Mouse (Mus musculus): ENCODE data around the gene Rnf7. TPM values are rescaled to one million over a fixed set of nuclear protein-coding genes. Genes with fewer than 3 reads are reported as not detected.
A peak's percentile ranks its signal among the peaks of the same experiment; 100 is the strongest.
"Not testable (repeated sequence)": the region's sequence is repeated elsewhere in the genome, so short reads cannot be mapped to it uniquely, and the experiment has no call there.

Gene Rnf7
- 56.0 and 59.1 TPM in 2 replicates for polyA plus RNA-seq (2015; fragmentation: Nextera tagmentation; extraction: Ambion mirVana)

DNA sequence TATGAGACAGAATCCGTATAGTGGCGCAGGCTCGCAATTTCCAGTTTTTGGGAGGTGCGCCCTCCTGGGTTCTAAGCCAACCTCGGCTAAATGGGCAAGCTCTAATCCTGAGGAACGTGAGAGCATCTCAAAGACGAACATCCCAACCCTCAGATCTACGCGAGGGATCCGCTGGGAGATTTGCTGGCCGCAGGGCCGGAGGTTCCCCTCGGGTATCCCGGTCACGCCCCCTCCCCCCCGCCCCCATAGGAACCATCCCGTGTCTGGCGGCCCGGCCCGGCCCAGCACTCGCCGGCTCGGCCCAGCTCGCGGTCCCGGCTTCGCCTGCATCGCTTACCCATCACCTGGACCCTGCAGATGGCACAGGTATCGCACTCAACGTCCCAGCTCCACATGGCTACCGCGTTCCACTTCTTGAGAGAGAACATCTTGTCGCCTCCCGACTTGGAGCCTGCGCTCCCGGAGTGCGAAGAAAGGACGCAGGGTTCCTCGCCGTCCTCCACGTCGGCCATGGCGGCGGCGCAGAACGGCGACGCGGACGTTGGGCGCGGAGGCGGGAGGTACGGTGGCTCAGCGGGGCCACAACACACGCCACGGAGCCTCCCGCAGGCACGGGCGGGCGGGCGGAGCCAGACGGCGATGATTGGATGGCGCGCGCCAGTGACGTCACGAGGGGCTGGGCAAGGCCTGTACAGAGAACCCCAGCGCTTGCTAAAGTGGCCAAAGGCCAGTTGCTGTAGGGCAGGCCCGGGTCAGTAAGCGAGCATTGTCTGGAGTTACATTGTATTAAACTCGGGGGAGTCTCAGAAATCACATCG lies at the start of gene Rnf7:
TSS of gene Rnf7 (minus strand) at position 605 of the 818 bp plus-strand sequence.
- Histone ChIP-seq H3K27ac (replicated peaks) (peak within 1 kb of the TSS; percentile 74), H3K9me3 (replicated peaks) (no peaks in the 10 kb centered on the region), H3K4me2 (peak within 1 kb of the TSS; percentile 81), H3K4me3 (replicated peaks) (peak within 1 kb of the TSS; percentile 73), H3K36me3 (replicated peaks) (0 out of 2 replicates have a peak, but pooled peaks cover 14% of the 10 kb centered on the region), H3K9ac (peak within 1 kb of the TSS; percentile 68), H3K27me3 (no peaks in the 10 kb centered on the region), H3K4me1 (replicated peaks) (peaks cover 28% of the 10 kb centered on the region)
- peak; percentile 97 for ATAC-seq (ENCODE audit: insufficient read depth)
- WGBS (ENCODE audit: insufficient replicate concordance), result under 1% methylated on average over 74 of the region's 74 CpGs

DNA sequence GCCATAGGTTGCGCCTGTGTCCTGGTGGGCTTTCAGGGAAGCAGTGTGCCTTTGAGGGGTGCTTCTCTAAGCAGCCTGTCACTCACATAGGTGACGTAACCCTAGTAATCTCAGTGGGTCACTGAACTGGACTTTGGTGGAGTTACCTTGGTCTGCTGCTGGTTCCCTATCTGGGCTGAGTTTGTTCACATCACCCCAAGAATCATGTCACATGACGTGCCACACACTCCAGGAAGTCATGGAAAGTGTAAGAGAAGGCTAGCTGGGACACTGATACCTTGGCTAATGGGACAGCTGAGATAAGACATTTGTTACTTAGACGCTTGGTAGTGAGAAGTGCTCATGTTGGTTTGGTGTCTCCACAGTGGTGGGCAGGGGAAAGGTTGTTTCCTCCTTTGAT lies 47.5 kb upstream of the Rnf7 start:
- Histone ChIP-seq H3K9me3 (replicated peaks) (no peaks in the 10 kb centered on the region), H3K27me3 (no peaks in the 10 kb centered on the region), H3K36me3 (replicated peaks) (no peaks in the 10 kb centered on the region), H3K9ac (no peak overlapping the region), H3K4me3 (replicated peaks) (no peak overlapping the region), H3K27ac (replicated peaks) (no peak overlapping the region), H3K4me1 (replicated peaks) (no peaks in the 10 kb centered on the region; the same call in 1 of the 2 replicates), H3K4me2 (no peak overlapping the region)
- WGBS (ENCODE audit: insufficient replicate concordance), result 43% methylated on average over 4 of the region's 4 CpGs
- no peak for ATAC-seq (ENCODE audit: insufficient read depth)

DNA sequence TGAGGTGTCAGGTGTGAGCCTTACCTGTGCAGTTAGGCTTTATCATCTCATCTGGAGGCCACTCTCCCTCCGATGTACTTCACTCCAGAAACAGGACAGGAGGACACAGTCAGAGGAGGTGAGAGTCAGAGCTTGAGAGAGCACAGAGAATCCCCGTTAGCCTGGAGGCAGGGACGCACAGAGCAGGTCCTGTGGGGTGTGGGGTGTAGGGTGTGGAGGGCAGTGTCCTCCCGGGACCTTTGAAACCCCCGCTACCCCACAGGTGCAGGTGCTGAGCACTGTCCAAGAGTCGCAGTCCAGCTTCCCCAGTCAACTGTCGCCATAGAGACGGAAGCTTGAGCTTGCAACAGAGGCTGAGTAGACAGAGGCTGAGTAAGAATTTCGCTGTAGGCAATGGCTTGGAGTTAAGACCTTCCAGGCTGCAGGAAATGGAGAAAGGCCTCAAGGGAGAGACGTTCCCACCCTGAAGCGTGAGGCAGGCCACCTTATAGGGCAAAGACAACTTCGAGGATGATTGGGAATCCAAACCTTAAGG lies 46.6 kb upstream of the Rnf7 start, which contains the start of gene Gm28729:
TSS of gene Gm28729 (minus strand) at position 293 of the 535 bp plus-strand sequence.
- no peak within 1 kb of the TSS for H3K9ac ChIP-seq
- no peaks in the 10 kb centered on the region for H3K9me3 ChIP-seq (replicated peaks)
- H3K27me3 ChIP-seq, result no peaks in the 10 kb centered on the region
- H3K27ac ChIP-seq (replicated peaks), result no peak within 1 kb of the TSS
- no peak within 1 kb of the TSS for H3K4me3 ChIP-seq (replicated peaks)
- H3K4me2 ChIP-seq, result no peak within 1 kb of the TSS
- WGBS (ENCODE audit: insufficient replicate concordance), result 45% methylated on average over 12 of the region's 12 CpGs
- no peaks in the 10 kb centered on the region; the same call in 1 of the 2 replicates for H3K4me1 ChIP-seq (replicated peaks)
- no peaks in the 10 kb centered on the region for H3K36me3 ChIP-seq (replicated peaks)
- no peak for ATAC-seq (ENCODE audit: insufficient read depth)

DNA sequence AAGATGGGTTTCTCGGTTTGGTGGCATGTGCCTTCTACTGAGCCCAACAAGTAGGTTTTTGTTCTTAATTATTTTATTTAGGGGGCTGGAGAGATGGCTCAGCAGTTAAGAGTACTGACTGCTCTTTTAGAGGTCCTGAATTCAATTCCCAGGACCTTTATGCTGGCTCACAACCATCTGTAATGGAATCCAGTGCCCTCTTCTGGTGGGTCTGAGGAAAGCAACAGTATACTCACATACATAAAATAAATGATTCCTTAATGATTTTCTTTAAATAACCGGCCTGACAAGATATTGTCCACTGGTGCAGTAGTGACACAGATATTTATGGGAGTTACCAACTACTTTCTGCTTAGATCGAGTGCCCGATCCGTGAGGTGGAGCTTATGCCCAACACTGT lies 44.7 kb upstream of the Rnf7 start:
- no peaks in the 10 kb centered on the region for H3K27me3 ChIP-seq
- H3K27ac ChIP-seq (replicated peaks), result no peak overlapping the region
- no peaks in the 10 kb centered on the region; the same call in 1 of the 2 replicates for H3K4me1 ChIP-seq (replicated peaks)
- ATAC-seq (ENCODE audit: insufficient read depth), result no peak
- H3K9ac ChIP-seq, result no peak overlapping the region
- no peak overlapping the region for H3K4me2 ChIP-seq
- H3K36me3 ChIP-seq (replicated peaks), result no peaks in the 10 kb centered on the region
- no peaks in the 10 kb centered on the region for H3K9me3 ChIP-seq (replicated peaks)
- H3K4me3 ChIP-seq (replicated peaks), result no peak overlapping the region
- WGBS (ENCODE audit: insufficient replicate concordance), result 73% methylated on average over 5 of the region's 5 CpGs

DNA sequence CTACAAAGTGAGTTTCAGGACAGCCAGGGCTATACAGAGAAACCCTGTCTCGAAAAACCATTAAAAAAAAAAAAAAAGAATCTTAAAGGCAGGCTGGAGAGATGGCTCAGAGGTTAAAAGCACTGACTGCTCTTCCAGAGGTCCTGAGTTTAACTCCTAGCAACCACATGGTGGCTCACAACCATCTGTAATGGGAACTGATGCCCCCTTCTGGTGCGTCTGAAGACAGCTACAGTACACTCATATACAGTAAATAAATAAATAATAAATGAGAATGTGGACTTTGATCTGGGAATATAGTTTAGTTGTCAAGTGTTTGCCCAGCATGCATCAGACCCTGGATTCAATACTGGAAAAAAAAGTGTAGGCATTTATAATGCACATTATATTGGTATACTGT lies 43.1 kb upstream of the Rnf7 start:
- not testable (repeated sequence) for H3K36me3 ChIP-seq (replicated peaks); H3K27ac ChIP-seq (replicated peaks); H3K27me3 ChIP-seq; H3K4me2 ChIP-seq; H3K9me3 ChIP-seq (replicated peaks); ATAC-seq (ENCODE audit: insufficient read depth); H3K4me1 ChIP-seq (replicated peaks); H3K9ac ChIP-seq; H3K4me3 ChIP-seq (replicated peaks)
- WGBS (ENCODE audit: insufficient replicate concordance), result 61% methylated on average over 2 of the region's 2 CpGs

DNA sequence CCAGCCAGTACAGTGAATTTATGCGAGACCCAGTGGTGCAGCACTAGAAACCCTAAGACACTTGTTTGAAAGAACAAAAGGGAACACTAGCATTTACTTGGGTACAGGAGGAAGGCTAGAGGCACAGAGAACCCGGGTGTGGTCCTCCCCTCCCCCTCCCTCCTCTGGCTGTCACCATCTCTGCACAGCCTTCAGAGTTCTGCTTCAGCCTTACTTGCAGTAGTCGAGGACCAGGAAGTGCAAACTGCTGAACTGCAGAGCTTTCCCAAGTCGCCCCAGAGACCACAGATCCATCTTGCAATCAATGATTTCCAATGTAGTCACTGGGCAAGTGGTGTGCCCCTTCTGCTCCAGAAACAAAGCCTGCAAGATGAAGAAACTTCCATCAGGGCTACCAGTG lies 39.0 kb upstream of the Rnf7 start:
- WGBS (ENCODE audit: insufficient replicate concordance), result 23% methylated on average over 4 of the region's 4 CpGs
- Histone ChIP-seq H3K27ac (replicated peaks) (no peak overlapping the region), H3K27me3 (no peaks in the 10 kb centered on the region), H3K4me3 (replicated peaks) (no peak overlapping the region), H3K4me1 (replicated peaks) (peaks cover 28% of the 10 kb centered on the region), H3K9ac (no peak overlapping the region), H3K4me2 (no peak overlapping the region), H3K9me3 (replicated peaks) (no peaks in the 10 kb centered on the region), H3K36me3 (replicated peaks) (no peaks in the 10 kb centered on the region)
- 0 out of 2 replicates have a peak, but pooled peaks have one; percentile 56 for ATAC-seq (ENCODE audit: insufficient read depth)

DNA sequence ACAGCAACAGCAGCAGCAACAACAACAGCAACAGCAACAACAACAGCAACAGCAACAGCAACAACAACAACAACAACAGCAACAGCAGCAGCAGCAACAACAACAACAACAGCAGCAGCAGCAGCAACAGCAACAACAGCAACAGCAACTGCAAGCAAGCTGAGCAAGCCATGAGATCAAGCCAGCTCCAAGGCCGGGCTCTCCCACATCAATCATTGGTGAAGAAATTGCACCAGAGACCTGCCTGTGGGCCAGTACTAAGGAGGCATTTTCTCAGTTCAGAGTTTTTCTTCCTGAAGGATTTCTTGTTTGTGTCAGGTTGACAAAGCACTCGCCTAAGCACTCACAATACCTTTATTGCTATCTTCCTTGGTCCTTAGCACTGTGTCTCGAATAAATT lies 38.3 kb upstream of the Rnf7 start:
- H3K4me2 ChIP-seq, result no peak overlapping the region
- H3K4me1 ChIP-seq (replicated peaks), result peaks cover 28% of the 10 kb centered on the region
- H3K9me3 ChIP-seq (replicated peaks), result no peaks in the 10 kb centered on the region
- no peaks in the 10 kb centered on the region for H3K36me3 ChIP-seq (replicated peaks)
- 53% methylated on average over 3 of the region's 3 CpGs for WGBS (ENCODE audit: insufficient replicate concordance)
- H3K27ac ChIP-seq (replicated peaks), result no peak overlapping the region
- ATAC-seq (ENCODE audit: insufficient read depth), result no peak
- no peak overlapping the region for H3K4me3 ChIP-seq (replicated peaks)
- H3K9ac ChIP-seq, result no peak overlapping the region
- no peaks in the 10 kb centered on the region for H3K27me3 ChIP-seq

DNA sequence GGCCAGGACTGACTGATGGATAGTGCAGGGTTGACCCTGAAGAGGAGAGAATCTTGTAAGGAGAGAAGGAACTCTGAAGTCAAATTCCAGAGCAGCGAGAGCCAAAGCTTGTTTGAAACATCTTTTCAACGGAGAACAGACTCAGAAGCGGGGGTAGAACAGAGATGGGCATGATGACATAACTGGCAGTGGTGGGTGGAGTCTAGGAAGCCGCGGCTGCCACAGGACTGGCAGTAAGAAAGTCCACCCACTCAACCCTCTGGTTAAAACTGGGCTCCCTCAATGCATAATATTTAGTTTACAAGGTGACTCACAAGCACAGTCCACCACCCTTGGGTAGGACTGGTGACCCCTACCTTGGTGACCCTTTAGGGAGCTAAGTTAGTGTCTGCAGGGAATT lies 37.3 kb upstream of the Rnf7 start:
- H3K27me3 ChIP-seq, result no peaks in the 10 kb centered on the region
- ATAC-seq (ENCODE audit: insufficient read depth), result no peak
- H3K9me3 ChIP-seq (replicated peaks), result no peaks in the 10 kb centered on the region
- no peak overlapping the region for H3K4me2 ChIP-seq
- H3K4me3 ChIP-seq (replicated peaks), result no peak overlapping the region
- H3K36me3 ChIP-seq (replicated peaks), result no peaks in the 10 kb centered on the region
- peaks cover 28% of the 10 kb centered on the region for H3K4me1 ChIP-seq (replicated peaks)
- H3K9ac ChIP-seq, result no peak overlapping the region
- H3K27ac ChIP-seq (replicated peaks), result no peak overlapping the region
- WGBS (ENCODE audit: insufficient replicate concordance), result 56% methylated on average over 5 of the region's 5 CpGs

DNA sequence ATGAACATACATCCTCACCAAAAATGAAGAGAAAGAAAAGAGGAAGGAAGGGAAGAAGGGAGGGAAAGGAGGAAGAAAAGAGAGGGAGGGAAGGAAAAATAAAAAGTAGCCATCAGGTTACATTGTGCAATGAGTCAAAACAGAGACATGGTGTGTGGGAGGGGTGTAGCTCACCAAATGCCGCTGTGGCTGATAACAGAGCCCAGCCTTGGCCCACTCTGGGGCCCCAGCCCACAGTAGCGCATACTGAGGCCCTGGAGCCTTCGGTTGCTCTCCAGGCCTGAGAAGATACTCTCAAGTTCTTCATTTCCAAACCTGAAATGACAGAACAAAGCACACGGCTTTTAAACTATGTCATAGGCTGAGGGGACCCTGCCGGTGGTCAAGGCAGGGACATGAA lies 35.8 kb upstream of the Rnf7 start:
- Histone ChIP-seq H3K36me3 (replicated peaks) (no peaks in the 10 kb centered on the region), H3K4me2 (peak overlapping the region; percentile 42), H3K9ac (no peak overlapping the region), H3K27ac (replicated peaks) (no peak overlapping the region), H3K4me1 (replicated peaks) (peaks cover 28% of the 10 kb centered on the region), H3K9me3 (replicated peaks) (no peaks in the 10 kb centered on the region), H3K4me3 (replicated peaks) (no peak overlapping the region), H3K27me3 (no peaks in the 10 kb centered on the region)
- 9% methylated on average over 5 of the region's 5 CpGs for WGBS (ENCODE audit: insufficient replicate concordance)
- peak; percentile 71 for ATAC-seq (ENCODE audit: insufficient read depth)

DNA sequence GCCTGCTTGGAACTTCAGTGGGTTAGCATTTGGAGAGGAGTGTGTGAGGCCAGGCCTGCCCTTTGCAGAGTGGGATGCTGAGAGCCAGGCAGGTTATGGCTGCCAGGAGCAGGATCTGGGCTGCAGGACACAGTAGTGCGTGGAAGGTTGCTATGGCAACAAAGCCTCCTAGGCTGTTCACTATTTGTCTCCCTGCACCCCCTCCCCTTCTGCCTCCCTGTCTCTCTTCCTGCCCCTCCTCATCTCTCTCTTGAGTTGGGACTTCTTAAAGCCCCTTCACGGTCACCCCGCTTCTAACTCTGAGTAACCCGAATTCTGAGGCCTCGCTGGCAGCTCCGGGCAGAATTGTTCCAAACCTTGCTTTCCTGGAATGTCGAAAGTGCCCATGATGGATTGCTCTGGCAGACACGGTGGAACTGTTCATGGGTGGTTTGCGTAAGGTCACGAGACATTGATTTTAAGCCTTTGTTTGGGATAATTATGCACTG lies 27.6 kb upstream of the Rnf7 start:
- Histone ChIP-seq H3K4me1 (replicated peaks) (no peaks in the 10 kb centered on the region), H3K36me3 (replicated peaks) (no peaks in the 10 kb centered on the region), H3K4me2 (no peak overlapping the region), H3K27me3 (no peaks in the 10 kb centered on the region), H3K27ac (replicated peaks) (no peak overlapping the region), H3K9me3 (replicated peaks) (no peaks in the 10 kb centered on the region), H3K4me3 (replicated peaks) (no peak overlapping the region), H3K9ac (no peak overlapping the region)
- WGBS (ENCODE audit: insufficient replicate concordance), result 42% methylated on average over 10 of the region's 10 CpGs
- ATAC-seq (ENCODE audit: insufficient read depth), result no peak

DNA sequence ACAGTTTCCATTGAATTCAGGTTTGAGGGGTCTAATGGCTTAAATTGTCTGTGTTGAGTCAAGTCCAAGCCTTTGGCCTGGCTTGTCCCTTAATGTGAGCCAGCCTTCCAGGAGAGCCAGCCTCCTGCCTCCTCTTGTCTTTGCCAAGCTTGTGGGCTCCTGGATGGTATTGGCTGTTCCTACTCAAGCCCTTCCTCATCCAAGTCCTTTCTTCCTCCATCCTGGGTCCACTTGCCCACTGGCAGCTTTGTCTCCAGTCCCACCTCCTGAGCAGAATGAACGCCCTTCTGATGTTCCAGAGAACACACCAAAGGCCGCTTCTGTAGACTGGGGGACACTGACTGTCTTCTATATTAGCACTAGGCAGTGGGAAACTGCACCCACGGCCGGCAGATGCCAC lies 26.7 kb upstream of the Rnf7 start:
- Histone ChIP-seq H3K4me3 (replicated peaks) (no peak overlapping the region), H3K36me3 (replicated peaks) (no peaks in the 10 kb centered on the region), H3K27me3 (no peaks in the 10 kb centered on the region), H3K9me3 (replicated peaks) (no peaks in the 10 kb centered on the region), H3K4me1 (replicated peaks) (no peaks in the 10 kb centered on the region), H3K27ac (replicated peaks) (no peak overlapping the region), H3K4me2 (no peak overlapping the region), H3K9ac (no peak overlapping the region)
- no peak for ATAC-seq (ENCODE audit: insufficient read depth)
- 56% methylated on average over 4 of the region's 4 CpGs for WGBS (ENCODE audit: insufficient replicate concordance)

Data from liver, embryonic 15.5 days (tissue).